Mouse (Mus musculus) olfactory bulb, adult 2 months (tissue): ENCODE data around the gene Prrx1.

Source experiments
- CTCF ChIP-seq: fragments of 200-500 bp; IDR thresholded peaks from 2 replicates; pipeline ENCODE4 v1.5.1; 2012; ENCODE audit warnings: low read depth, mild to moderate bottlenecking, low read length, moderate library complexity; ENCODE audit not compliant: insufficient read depth
- POLR2A ChIP-seq: fragments of 200-500 bp; IDR thresholded peaks from 2 replicates; pipeline ENCODE4 v1.6.1; 2012; ENCODE audit warnings: mild to moderate bottlenecking, low read depth, low read length, moderate library complexity; ENCODE audit not compliant: insufficient read depth

DNA sequence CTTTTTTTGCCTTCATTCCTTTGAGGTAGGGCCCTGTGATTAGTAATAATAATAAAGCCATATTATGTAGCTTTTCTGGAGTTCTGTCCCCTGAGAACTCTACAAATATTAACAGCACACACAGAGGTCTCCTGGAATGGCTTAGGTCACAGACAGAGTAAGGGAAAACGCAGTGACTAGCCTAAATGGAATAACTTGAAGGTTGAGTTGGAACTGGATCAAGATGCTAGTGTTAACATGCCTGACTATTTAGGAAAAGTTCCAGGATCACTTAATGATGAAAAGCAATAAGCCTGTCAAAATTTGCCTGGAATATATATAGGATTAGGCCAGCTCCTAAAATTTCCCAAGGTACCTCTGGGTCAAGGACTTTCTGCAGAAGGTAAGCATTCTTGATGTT lies 28.0 kb downstream of the Prrx1 start:
- TF ChIP-seq POLR2A (no peak), CTCF (no peak)
